Mouse (Mus musculus): Measurements from ENCODE around the gene Srgap1. TPM values are rescaled to one million over a fixed set of nuclear protein-coding genes. Genes with fewer than 3 reads are reported as not detected.
A peak's percentile ranks its signal among the peaks of the same experiment; 100 is the strongest.

The Srgap1 gene
- under 1 TPM in 1 of 3 experiments, not detected in 2; 0.09 TPM for polyA plus RNA-seq (2017; shearing (Covaris generic))

DNA sequence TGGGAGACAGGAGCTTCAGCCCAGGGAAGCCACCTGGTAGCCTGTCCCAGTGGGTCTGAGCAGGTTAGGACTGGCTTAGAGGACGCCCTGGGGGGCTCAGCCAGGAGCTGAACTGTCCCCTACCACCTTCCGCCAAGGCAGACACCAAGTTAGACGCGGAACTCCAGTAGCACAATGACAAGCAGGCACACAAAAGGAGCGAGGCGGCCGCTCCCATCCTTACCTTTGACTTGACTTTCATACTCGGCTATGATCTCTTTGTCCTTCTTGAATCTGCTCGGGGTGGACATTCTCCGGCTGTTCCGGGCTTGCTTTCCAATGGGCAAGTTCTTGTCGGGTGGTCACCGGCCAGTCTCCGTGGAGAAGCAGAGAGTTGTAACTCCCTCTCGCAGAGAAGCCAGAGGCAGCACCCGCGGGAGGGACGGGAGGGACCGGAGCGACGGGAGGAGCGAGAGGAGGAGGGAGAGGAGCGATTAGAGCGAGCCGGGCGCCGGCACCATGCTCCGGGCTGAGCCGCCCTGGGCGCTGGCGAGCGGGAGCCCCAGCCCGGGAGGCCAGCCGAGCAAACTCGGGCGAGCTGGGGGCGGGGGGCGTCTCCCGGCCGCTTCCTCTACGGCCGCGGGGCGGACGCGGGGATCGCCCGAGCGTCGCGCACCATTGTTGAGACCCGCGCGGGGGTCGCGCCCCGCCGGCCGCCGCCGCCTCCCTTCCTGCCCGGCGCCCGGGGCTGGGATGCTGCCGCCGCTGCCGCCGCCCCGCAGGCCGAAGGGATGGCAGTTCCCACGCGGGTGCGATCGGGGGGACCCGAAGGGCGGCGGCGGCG lies at the start of gene Srgap1:
TSS of gene Srgap1 (minus strand) at position 412 of the 823 bp plus-strand sequence.
- peak; percentile 23 for ATAC-seq

DNA sequence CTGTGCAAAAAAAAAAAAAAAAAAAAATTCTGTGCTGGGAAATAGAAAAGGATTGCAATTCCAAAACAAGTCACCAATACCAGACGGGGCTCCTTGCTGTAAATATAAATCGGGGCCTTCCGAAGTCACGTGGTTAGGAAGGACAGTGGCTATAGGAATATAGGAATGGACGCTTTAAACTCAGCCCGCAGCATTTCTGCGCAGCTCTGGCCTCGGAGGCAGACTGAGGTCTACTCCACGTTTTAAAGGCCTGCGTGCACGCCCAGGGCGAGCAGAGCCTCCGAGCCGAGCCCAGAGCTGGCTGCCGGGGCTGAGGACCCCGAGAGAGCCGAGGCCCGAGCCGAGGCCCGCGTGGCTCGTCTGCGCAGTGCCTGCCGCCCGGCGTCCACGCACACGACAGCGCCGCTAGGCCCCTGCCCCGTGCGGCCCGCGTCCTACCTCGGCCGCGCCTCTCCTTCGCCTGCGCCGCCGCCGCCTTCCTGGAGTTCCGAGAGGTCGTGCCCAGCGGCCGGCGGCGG lies 49.4 kb upstream of the Srgap1 start:
- ATAC-seq: peak; percentile 32

DNA sequence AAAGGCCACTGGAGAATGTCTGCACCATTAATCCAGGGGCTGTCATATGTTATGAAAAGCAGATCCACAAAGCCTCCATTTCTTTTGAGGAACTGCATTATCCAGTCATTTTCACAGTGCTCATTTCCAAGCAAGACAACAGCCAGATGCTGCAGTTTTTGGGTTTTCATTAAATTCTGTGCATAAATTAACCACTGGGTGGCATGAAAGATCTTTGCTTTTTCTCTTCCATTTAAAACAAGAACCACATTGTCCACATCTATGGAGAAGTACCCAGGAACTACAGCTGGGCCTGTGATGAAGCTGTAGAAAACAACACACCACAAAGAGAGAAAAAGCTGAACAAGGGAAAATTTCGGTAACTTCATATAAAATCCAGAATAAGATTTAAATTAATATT lies 43.4 kb upstream of the Srgap1 start:
- ATAC-seq: no peak

DNA sequence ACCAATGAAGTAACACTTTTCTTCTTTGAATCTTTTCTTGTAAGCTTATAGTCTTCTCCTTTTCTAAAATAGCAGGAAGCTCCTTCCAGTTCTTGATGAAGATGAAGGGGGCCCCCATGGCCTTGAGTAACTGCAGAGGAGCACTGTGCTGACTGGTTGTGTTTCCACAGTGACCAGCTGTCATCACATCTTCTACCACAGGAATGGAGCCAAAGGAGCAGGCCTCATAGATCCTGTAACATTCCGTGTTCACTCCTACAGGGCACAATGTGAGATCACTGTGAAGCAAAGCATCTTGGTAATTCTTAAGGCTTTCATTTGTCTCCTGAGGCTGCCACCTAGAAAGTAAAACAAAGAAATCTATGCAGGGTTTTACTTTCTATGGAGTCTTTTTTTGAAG lies 34.2 kb upstream of the Srgap1 start:
- ATAC-seq: no peak

DNA sequence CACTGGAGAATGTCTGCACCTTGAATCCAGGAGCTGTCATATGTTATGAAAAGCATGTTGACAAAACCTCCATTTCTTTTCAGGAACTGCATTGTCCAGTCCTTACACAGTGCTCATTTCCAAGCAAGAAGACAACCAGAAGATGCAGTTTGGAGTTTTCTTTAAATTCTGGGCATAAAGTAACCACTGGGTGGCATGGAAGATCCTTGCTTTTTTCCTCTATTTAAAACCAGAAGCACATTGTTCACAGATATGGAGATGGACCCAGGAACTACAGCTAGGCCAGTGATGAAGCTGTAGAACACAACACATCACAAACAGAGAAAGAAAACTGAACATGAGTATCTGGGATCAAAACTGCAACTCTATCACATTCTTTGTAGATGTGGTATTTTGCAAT lies 22.0 kb upstream of the Srgap1 start:
- no peak for ATAC-seq

DNA sequence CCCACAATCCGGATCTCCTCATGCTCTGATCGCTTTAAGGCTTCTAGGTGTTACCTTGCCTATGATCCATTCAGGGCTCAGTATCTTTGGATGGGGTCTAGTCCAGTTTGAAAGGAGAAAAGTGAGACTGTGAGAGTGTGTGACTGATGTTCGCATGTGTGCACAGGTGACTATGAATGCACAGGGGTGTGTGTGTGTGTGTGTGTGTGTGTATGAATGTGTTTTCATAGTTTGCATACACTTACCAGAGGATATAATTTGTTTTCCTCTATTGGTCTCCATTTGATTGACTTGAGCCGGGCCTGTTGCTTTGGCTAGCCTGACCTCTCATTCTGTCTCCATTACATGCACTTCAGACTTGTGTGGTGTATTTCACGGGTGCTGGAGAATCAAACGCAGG lies 8.7 kb upstream of the Srgap1 start:
- no peak for ATAC-seq

DNA sequence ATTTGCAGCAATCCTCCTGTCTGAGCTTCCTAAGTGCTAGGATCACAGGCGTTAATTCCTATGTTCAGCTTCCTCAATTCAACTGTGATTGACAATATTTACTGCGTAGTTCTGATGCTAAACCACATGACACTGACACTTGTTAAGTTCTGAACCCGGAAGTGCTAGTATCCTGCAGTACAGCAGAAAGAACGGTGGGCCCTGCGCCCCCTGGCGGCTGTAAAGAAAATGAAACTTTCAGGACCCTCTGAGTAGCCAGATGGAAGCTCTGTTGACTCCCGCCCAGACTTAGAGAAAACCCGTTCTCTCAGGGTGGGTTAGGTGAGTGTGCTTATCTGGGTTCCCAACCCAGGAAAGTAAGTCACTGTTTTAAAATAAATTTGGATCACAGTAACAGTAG lies 7.4 kb upstream of the Srgap1 start:
- ATAC-seq: peak; percentile 76

DNA sequence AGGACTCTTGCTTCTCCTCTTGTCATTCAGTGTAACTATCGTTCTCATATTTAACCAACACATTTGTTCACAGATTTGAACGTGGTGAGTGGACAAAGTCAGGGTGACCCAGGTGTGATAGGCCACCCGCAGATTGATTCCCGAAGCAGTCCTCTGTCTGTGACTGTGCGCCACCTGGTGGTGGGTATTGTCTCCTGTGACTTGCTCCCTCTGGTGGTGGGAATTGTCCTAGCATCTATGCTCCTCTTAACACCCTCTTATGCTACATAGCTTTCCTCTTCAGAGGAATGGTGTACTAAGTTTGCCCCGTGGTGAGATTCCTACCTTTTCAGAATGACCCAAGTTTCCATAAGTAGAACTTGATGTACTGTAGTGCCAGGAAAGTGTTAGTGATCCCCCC lies 4.7 kb upstream of the Srgap1 start:
- peak; percentile 70 for ATAC-seq

DNA sequence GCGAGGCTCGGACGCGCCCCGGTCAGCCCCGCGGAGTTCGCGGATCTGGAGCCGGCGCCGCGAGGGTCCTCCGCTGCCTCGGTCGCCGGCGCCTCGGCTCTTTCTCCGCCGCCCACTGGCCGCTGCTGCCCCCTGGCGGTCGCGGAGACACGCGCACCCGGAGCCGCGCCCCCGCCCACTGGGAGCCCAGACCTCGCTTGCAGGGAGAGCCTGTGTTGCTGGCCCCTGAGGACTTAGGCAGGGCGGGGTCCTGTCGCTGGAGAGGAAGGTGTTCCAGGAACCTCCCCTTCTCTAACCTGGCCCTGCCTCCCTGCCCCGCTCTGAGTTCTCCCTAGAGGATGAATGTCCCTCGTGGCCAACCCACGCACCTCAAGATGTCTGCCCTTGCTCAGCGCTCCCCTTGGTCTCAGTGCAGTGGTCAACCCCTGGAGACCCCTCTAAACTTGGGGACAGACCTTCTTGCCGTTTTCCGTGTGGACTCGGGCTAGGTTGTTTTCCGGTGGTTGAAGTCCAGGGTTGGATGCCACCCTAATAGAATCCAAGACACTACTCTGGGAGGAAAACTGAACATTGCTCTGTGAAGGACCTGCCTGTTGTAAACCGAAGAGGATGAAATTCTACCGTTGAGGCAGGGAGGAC lies 731 bp upstream of the Srgap1 start:
- peak; percentile 50 for ATAC-seq

DNA sequence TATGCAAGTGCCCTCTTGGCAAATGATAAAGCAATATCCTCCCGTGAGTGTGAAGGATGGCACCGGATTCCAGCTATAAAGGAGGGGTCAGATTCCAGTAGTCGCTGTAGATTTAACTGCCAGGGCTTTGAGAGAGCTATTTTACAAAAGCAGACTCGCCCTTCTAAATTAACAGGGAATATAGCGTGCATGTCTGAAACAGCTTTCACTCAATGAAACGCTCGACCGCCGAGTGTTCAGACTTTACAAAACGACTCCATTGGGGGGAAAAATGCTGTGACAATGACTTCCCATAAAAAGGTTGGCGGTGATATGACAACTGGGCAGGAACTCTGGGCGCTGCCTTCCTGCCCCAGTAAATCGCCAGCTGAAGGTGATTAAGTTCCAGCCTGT lies 608 bp downstream of the Srgap1 start:
- no peak for ATAC-seq

DNA sequence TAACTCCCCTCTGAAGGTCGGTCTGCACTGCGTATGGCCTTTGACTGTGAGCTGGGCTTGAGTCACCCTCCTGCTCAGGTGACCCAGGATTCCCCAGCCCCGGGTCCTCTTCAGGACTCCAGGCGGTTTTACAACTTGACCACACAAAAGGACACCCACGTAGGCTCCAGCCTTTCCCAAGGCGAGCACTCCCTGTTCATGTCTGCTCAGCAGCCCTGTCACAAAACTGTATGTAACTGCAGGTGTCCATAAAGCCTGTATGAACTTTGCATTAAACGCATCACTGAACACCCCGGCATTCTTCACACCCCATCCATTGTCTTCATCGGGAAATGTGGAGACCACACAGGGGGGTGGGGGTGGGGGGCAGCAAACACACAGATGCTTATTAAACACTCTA lies 1.2 kb downstream of the Srgap1 start:
- no peak for ATAC-seq

DNA sequence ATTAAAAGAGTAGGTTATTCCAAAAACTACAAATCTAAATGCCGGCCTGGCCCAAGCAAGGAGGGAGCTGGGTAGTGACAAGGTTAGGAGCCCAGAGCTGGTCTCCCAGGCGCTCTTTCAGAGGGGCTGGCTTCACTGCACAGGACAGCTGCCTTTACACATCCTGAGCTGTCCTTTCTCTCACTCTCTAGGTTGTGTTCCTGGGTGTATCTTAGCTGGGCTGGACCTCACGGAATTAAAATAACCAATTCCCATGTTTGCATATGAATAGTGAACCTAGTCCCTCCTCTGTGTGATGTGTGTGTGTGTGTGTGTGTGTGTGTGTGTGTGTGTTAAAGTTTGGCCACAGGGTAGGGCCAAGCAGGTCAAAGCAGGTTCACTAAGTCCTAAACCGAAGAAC lies 2.2 kb downstream of the Srgap1 start:
- no peak for ATAC-seq

DNA sequence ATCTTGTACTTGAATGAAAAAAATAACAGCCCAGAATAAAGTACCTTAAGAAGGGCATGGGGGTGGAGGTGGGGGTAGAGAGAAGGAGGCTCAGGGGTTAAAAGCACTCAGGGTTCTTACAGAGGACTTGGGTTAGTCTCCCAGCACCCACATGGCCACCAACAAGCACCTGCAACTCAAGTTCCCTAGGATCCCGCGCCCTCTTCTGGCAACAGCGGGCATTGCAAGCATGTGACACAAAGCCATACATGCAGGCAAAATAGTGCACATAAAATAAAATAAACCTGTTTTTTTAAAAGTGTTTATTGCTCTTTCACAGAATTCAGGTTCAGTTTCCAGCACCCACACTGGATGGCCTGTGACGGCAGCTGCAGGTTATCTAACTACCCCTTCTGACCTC lies 6.7 kb downstream of the Srgap1 start:
- no peak for ATAC-seq

DNA sequence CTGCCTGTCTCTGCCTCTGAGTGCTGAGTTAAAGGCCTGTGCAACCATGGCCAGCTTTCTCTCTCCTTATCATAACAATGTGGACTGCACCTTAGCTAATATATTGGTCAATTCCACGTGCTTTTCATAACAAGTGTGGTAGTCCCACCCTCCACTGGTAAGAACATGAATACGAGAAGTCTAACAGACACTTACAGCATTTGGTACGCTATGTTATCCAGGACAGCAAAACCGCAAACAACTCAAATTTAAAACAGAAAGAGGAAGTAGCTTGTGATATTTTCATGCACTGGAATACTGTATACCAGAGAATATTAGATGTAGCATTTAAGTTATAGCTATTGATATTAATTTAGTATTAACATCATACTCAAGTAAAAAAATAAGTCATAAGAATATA lies 7.5 kb downstream of the Srgap1 start:
- ATAC-seq: no peak

DNA sequence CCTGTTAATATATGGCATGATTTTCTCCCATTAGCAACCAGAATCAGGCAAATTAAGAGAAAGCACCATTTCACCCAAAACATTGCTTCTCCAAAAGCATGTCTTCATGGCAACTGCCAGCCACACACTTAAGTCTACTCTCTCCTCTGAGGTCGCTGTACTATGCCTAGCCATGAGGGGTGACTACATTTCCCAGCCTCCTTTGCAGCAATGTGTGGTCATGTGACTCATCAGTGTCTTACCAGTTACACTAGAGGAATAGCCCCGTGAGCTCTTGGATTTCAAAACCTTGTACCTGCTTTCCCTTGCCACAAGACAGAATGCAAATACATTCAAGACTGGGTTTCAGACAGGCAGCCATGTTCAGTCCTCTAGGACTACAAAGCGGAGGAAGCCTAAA lies 8.6 kb downstream of the Srgap1 start:
- peak; percentile 60 for ATAC-seq

DNA sequence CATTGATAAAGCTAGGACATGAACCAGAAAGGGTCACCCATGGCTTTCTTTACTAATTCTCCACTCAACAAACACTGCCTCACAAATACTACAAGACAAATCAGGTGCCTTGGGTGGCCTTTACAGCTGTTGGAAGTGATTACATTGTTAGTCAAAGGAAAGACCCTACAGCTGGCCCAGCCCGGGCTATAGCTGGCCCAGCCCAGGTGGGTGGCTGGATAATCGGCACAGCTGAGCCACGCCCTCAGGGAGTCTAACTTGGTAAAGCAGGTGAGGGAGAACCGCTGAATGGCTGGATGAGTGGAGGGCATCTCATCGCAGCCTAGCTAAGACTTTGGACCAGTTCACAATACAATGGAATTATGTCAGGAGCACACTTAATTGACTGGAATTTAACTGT lies 13.8 kb downstream of the Srgap1 start:
- no peak for ATAC-seq

DNA sequence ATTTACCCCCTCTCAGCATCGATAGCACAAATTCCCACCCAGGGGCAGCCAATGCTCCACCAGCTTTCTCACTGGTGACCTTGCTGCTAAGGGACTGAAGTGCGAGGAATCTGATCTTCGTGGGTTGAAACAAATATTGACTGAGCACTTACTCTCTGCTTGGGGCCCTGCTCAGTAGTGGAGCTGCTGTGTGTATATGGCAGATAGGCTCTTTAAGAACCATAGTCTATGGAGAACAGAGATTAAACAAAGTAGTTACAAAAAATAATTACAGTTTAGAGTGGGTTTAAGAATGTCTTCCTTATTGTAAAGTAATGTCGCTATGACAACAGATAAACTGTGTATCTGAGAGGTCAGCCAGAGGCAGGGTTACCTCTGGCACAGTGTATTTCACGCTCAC lies 16.7 kb downstream of the Srgap1 start:
- ATAC-seq: no peak

DNA sequence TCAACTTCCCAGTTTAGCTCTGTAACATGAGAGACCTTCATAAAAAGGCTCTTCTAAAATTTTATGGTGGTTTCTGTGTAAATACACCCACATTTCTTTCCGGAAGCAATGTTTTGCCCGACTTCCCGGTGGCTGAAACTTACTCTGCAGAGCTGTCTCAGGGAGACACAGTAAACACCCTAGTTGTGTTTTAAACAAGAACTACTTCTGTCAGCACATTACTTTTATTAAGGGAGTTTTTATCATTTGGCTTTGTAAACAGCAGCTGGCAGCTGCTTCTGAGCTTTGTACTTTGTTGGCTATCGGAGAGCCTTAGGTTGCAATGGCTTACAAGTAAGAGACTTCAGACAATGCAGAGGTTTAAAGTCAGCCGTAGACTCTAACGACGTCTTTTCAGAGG lies 17.4 kb downstream of the Srgap1 start:
- ATAC-seq: no peak

DNA sequence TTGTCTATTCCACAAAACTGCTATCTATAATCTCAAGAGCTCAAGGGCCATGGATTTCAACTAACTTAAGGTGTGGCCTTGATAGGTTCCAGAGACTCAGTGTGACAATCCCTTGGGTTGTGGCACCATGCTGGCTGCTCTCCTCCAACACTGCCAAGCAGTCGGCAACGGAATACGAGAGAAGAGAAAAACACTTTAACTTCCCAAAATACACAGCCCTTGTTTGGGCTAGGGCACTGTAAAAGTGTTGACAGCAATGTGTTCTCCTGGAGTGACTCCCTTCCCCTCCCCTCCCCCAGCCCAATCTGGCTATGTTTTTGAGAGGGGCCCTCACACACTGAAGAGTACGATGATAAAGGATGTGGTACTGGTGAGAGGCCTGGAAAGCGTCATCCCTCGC lies 21.9 kb downstream of the Srgap1 start:
- no peak for ATAC-seq

DNA sequence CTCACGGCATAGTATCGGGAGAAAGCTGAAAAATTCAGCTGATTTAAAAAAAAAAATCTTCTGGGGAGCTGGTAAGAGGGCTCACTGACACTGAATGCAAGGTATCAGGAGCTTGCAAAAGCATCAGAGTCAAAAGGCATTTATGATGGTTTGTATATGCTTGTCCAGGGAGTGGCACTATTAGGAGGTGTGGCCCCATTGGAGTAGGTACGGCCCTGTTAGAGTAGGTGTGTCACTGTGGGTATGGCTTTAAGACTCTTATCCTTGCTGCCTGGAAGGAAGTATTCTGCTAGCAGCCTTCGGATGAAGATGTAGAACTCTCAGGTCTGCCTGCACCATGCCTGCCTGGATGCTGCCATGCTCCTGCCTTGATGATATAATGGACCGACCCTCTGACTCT lies 26.2 kb downstream of the Srgap1 start:
- ATAC-seq: no peak

DNA sequence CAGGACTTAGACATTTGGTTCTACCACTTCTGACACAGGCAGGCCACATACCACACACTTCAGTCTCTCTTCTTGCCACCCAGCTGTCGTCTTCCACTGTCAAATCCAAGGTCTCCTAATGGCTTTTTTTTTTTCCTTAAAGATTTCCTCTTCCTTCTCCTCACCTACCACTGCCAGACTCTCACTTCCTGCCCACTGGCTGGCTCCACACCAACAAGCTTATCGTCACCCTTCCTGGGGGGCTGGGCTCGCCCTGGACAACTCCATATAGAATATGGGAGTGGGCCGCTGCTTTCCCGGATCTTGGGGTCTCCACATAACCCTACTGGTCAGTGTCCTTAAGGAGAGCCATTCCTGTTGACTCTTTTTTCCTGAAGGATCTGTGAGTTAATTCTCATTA lies 26.9 kb downstream of the Srgap1 start:
- ATAC-seq: no peak

DNA sequence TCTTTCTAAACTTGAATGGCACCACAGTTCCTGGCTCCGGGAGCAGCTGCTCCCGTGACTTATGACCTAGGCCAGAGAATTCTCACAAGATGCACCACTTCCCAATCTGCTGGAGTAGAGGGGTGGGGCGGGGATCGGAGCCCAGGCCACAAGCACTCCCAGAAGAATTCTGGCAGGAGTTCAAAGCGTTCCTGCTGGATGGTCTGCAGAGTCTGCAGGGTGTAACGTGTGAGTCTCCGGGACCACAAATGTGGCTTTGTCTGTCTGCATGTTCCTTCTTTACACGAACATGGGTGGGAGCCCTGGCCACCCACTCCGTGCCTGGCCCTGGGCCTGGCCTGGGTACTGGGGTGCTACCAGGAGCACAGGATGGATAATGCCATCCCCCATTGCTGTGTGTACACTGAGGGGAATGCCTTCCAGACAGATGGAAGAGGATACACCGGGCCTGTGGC lies 28.5 kb downstream of the Srgap1 start:
- no peak for ATAC-seq

DNA sequence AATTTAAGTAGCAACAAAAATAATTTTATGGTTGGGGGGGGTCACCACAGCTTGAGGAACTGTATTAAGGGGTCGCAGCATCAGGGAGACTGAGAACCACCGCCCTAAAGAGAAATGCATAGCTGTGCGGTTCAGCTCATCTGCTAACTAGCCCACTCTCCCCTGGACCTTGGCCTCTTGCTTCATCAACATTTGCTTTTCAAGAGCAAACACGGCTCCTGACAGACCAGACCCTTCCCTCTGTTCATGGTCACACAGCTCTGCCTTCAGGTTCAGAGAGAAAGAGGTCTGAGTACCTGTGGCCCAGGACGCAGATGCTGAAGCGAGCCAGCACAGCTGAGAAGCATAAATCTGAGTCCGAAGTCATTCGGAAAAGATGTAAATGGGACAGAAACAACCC lies 29.4 kb downstream of the Srgap1 start:
- ATAC-seq: no peak

DNA sequence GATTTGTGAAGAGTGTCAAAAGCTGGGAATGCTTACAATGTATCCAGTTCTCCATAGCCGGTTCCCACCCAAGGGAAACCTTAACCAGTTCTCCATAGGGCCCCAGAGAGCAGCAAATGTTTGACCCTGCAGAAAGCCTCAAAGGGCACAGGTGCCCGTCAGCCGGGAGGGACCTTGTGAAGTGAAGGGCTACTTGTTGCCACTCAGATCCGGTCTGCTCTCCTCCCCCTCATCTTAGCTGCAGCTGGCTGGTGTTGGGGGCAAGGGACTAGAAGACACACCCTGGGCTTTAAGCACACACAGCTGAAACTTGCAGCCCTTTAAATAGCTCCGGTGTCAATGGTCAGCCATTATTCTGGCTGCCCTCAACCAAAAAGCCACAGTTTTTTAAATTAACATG lies 30.1 kb downstream of the Srgap1 start:
- no peak for ATAC-seq

Data from inflammation-experienced regulatory T-cells, adult 6 months (primary cell).